Mouse (Mus musculus): ENCODE data around the gene Zdhhc6. TPM values are rescaled to one million over a fixed set of nuclear protein-coding genes. Genes with fewer than 3 reads are reported as not detected.

Gene Zdhhc6
- polyA plus RNA-seq, 1 experiment, result 37.4 TPM

- TF ChIP-seq E2F4 (IDR thresholded peaks at IDR 0.05; ENCODE audit: insufficient read depth), result no peak
- TF ChIP-seq POLR2AphosphoS2 (IDR thresholded peaks at IDR 0.05; ENCODE audit: insufficient read length, low read depth), result no peak
- TF ChIP-seq TCF12 (IDR thresholded peaks at IDR 0.05; ENCODE audit: insufficient read depth, poor library complexity, severe bottlenecking), result no peak
- Histone ChIP-seq H3ac (ENCODE audit: control insufficient read depth, insufficient read length) (no peak overlapping the region), H3K4me3 (no peak overlapping the region), H3K36me3 (ENCODE audit: control insufficient read depth, insufficient read depth) (no peaks in the 10 kb centered on the region), H3K27me3 (ENCODE audit: control insufficient read depth, insufficient read depth, insufficient read length) (no peaks in the 10 kb centered on the region), H3K79me2 (ENCODE audit: control insufficient read depth, insufficient read depth) (no peaks in the 10 kb centered on the region), H3K4me2 (ENCODE audit: low read depth) (no peak overlapping the region)
These were observed 46.8 kb downstream of the Zdhhc6 start for GRCm38 (mm10) chr19:55269051-55269450.

- TF ChIP-seq POLR2AphosphoS2 (IDR thresholded peaks at IDR 0.05; ENCODE audit: insufficient read length, low read depth), result no peak
- H3K4me2 ChIP-seq (ENCODE audit: low read depth), result no peak overlapping the region
- no peaks in the 10 kb centered on the region for H3K36me3 ChIP-seq (ENCODE audit: control insufficient read depth, insufficient read depth)
- no peak overlapping the region for H3K4me3 ChIP-seq
- no peak overlapping the region for H3ac ChIP-seq (ENCODE audit: control insufficient read depth, insufficient read length)
- no peaks in the 10 kb centered on the region for H3K79me2 ChIP-seq (ENCODE audit: control insufficient read depth, insufficient read depth)
- no peaks in the 10 kb centered on the region for H3K27me3 ChIP-seq (ENCODE audit: control insufficient read depth, insufficient read depth, insufficient read length)
These were observed 47.7 kb downstream of the Zdhhc6 start for GRCm38 (mm10) chr19:55268150-55268549.

GRCm38 (mm10) chr19:55266786-55267185, 49.0 kb downstream of the Zdhhc6 start:
- H3K4me3 ChIP-seq, result no peak overlapping the region

GRCm38 (mm10) chr19:55265269-55265668, 50.6 kb downstream of the Zdhhc6 start:
- H3K36me3 ChIP-seq (ENCODE audit: control insufficient read depth, insufficient read depth), result no peaks in the 10 kb centered on the region
- TF ChIP-seq POLR2A (IDR thresholded peaks at IDR 0.05; ENCODE audit: insufficient read length, low read depth) (no peak), E2F4 (IDR thresholded peaks at IDR 0.05; ENCODE audit: insufficient read depth) (no peak), SRF (IDR thresholded peaks at IDR 0.05; ENCODE audit: control insufficient read depth, insufficient read length, low read depth) (no peak), CEBPB (IDR thresholded peaks at IDR 0.05; ENCODE audit: insufficient read depth, poor library complexity, severe bottlenecking) (no peak), USF1 (IDR thresholded peaks at IDR 0.05; ENCODE audit: low read depth) (no peak), MYOD1 (IDR thresholded peaks at IDR 0.05; ENCODE audit: control insufficient read depth in 1 of 3, insufficient read length in 2 of 3, low read depth in 2 of 3) (no peak), REST (IDR thresholded peaks at IDR 0.05; ENCODE audit: insufficient read depth, insufficient read length) (no peak), POLR2AphosphoS2 (IDR thresholded peaks at IDR 0.05; ENCODE audit: insufficient read length, low read depth) (no peak), MYOG (IDR thresholded peaks at IDR 0.05; ENCODE audit: control insufficient read depth in 1 of 3, insufficient read depth in 1 of 3, insufficient read length in 2 of 3, low read depth in 2 of 3) (no peak), TCF3 (IDR thresholded peaks at IDR 0.05; ENCODE audit: insufficient read length, low read depth) (no peak), TCF12 (IDR thresholded peaks at IDR 0.05; ENCODE audit: insufficient read depth, poor library complexity, severe bottlenecking) (no peak)
- H3K79me2 ChIP-seq (ENCODE audit: control insufficient read depth, insufficient read depth), result no peaks in the 10 kb centered on the region
- H3K4me3 ChIP-seq, result no peak overlapping the region
- no peak overlapping the region for H3K4me2 ChIP-seq (ENCODE audit: low read depth)
- H3ac ChIP-seq (ENCODE audit: control insufficient read depth, insufficient read length), result no peak overlapping the region
- H3K27me3 ChIP-seq (ENCODE audit: control insufficient read depth, insufficient read depth, insufficient read length), result no peaks in the 10 kb centered on the region

More at GRCm38 (mm10) chr19:55266786-55267185, 49.0 kb downstream of the Zdhhc6 start:
- Histone ChIP-seq H3K36me3 (ENCODE audit: control insufficient read depth, insufficient read depth) (no peaks in the 10 kb centered on the region), H3K79me2 (ENCODE audit: control insufficient read depth, insufficient read depth) (no peaks in the 10 kb centered on the region), H3K4me2 (ENCODE audit: low read depth) (no peak overlapping the region), H3K27me3 (ENCODE audit: control insufficient read depth, insufficient read depth, insufficient read length) (no peaks in the 10 kb centered on the region), H3ac (ENCODE audit: control insufficient read depth, insufficient read length) (no peak overlapping the region)
- TF ChIP-seq CEBPB (IDR thresholded peaks at IDR 0.05; ENCODE audit: insufficient read depth, poor library complexity, severe bottlenecking) (no peak), TCF3 (IDR thresholded peaks at IDR 0.05; ENCODE audit: insufficient read length, low read depth) (no peak), USF1 (IDR thresholded peaks at IDR 0.05; ENCODE audit: low read depth) (no peak), POLR2A (IDR thresholded peaks at IDR 0.05; ENCODE audit: insufficient read length, low read depth) (no peak), SRF (IDR thresholded peaks at IDR 0.05; ENCODE audit: control insufficient read depth, insufficient read length, low read depth) (no peak), TCF12 (IDR thresholded peaks at IDR 0.05; ENCODE audit: insufficient read depth, poor library complexity, severe bottlenecking) (no peak), MAX (IDR thresholded peaks at IDR 0.05; ENCODE audit: low read depth) (no peak), E2F4 (IDR thresholded peaks at IDR 0.05; ENCODE audit: insufficient read depth) (no peak)

- no peak overlapping the region for H3K4me2 ChIP-seq (ENCODE audit: low read depth)
- TF ChIP-seq REST (IDR thresholded peaks at IDR 0.05; ENCODE audit: insufficient read depth, insufficient read length) (no peak), MYOG (IDR thresholded peaks at IDR 0.05; ENCODE audit: control insufficient read depth in 1 of 3, insufficient read depth in 1 of 3, insufficient read length in 2 of 3, low read depth in 2 of 3) (no peak), TCF3 (IDR thresholded peaks at IDR 0.05; ENCODE audit: insufficient read length, low read depth) (no peak), MYOD1 (IDR thresholded peaks at IDR 0.05; ENCODE audit: control insufficient read depth in 1 of 3, insufficient read length in 2 of 3, low read depth in 2 of 3) (no peak), TCF12 (IDR thresholded peaks at IDR 0.05; ENCODE audit: insufficient read depth, poor library complexity, severe bottlenecking) (no peak), CEBPB (IDR thresholded peaks at IDR 0.05; ENCODE audit: insufficient read depth, poor library complexity, severe bottlenecking) (no peak)
- H3K27me3 ChIP-seq (ENCODE audit: control insufficient read depth, insufficient read depth, insufficient read length), result no peaks in the 10 kb centered on the region
- no peak overlapping the region for H3K4me3 ChIP-seq
- no peaks in the 10 kb centered on the region for H3K36me3 ChIP-seq (ENCODE audit: control insufficient read depth, insufficient read depth)
- H3K79me2 ChIP-seq (ENCODE audit: control insufficient read depth, insufficient read depth), result no peaks in the 10 kb centered on the region
- H3ac ChIP-seq (ENCODE audit: control insufficient read depth, insufficient read length), result no peak overlapping the region
These were observed 55.2 kb downstream of the Zdhhc6 start for GRCm38 (mm10) chr19:55260389-55261184.

Data from myocyte (in vitro differentiated cells).